Mouse (Mus musculus): Measurements from ENCODE around the gene Fbln2. TPM values are rescaled to one million over a fixed set of nuclear protein-coding genes. Genes with fewer than 3 reads are reported as not detected.

The Fbln2 gene
- total RNA-seq, 2 experiments from 2014 or later, result 4.0 to 6.8 TPM

DNA sequence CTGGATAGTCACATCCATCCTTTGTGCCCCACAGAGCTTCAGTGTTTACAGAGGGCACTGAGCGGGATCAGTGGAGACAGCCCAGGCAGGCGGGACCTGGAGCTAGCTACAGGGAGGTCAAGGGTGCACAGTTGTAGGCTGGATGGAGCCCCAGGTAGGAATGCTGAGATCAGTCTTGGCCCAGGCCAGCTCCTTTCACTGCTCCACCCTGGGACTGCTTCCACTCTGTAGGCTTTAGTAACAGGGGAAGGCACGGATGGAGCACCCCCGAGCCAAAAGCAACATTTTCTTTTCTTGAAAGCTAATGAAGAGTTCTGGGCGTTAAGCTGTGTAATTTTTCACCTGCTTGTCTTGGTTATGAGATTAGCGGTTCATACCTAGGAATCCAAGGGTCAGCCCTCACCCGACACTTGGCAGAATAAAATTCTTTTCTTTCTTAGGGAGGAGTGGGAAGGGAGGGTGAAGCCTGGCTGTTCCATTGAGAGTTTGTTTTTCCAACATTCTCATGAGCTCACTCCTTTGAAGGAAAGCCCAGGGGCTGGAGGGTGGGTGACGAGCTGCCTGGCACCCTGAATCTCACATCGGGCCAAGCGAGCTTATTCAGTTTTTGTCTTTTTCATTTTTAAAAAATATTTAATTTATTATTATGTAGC, 10.6 kb downstream of the Fbln2 start:
- DNase-seq (ENCODE audit: low spot score in 2 of 2), result no peak
- intact Hi-C loops (cut with DNase I), result no loop called here

DNA sequence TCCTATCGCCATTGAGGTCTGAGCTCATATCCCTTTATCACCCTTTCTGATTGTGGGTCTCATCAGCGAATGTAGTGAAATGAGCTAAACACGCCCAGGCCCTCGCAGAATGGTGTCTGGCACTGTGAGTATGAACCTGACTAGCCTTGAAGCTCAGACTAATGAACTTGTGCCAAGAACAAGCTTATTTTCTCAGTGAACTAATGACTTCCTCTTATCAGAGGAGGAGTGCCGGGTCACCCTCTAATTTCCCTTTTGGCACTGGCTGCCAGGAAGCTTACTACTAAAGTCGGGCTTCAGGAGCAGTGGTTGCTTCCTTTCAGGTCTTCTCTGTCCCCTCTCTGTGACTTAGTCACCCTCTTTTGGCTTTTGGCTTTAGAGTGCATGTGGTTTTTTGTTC, 12.7 kb downstream of the Fbln2 start:
- intact Hi-C loops (cut with DNase I), result loop anchor here (5.0 kb wide), 1 partner anchor 38 kb away; no protein-coding TSS in a partner anchor
- DNase-seq (ENCODE audit: low spot score in 2 of 2), result no peak

DNA sequence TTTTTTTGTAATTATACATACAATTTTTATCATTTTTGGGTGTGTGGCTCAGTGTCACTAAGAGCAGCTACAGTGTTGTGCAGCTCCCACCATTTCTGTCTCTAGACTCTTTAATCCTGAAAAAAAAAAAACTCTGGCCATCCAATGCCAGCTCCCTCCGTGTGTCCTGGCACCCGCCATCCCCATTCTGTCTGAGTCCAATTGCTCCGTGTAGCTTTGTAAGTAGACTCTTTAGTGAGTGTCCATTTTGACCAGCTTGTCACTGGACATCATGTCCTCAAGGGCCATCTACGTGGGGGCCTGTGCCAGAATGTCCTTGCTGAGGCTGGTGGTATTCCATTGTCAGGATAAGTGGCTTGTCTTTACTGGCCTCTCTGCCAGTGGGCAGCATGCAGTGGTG, 13.1 kb downstream of the Fbln2 start:
- DNase-seq (ENCODE audit: low spot score in 2 of 2), result no peak
- intact Hi-C loops (cut with DNase I), result loop anchor here (5.0 kb wide), 1 partner anchor 38 kb away; no protein-coding TSS in a partner anchor

- intact Hi-C loops (cut with DNase I), result loop anchor here (5.0 kb wide), 1 partner anchor 39 kb away; no protein-coding TSS in a partner anchor
- DNase-seq (ENCODE audit: low spot score in 2 of 2), result no peak
These were observed 13.8 kb downstream of the Fbln2 start for GRCm38 (mm10) chr6:91226058-91226457.

DNA sequence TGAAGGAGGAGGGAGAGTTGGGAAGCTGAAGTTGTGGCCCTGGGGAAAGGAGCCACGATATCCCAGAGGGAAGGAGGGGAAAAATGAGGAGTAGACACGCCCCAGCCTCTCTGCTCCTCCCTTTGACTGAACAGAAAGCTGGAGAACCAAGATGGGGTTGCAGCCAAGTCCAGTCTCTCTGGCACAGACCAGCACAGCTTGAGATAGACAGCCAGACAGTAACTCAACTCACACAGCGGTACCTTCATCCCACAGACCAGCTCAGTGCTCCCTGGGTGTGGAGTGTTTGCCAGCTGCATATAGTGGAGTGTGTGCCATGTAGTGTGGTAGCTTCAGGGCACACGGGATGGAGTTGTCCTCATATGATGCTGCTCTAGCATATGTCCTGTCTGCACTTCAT, 16.7 kb downstream of the Fbln2 start:
- no peak for DNase-seq (ENCODE audit: low spot score in 2 of 2)
- intact Hi-C loops (cut with DNase I), result loop anchor here (5.0 kb wide), 1 partner anchor 42 kb away; no protein-coding TSS in a partner anchor

DNA sequence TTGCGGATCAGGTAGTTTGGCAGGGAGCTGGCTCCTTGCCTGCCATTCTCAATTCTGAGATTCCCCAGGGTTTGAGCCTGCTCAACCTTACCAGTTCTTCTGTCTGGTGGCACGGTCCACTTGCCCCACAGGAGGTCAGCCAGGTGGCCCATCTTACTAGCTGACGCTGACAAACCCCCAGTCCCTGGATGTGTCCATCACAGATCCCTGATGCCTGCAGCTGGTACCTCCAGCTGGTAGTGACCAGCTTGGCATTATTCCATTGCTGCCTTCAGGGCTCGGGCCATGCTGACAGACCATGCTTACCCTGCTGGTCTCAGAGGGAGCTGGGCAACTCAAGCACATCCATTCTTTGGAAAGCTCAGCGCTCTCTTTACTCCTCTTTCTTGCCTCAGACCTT, 18.7 kb downstream of the Fbln2 start:
- intact Hi-C loops (cut with DNase I), result no loop called here
- DNase-seq (ENCODE audit: low spot score in 2 of 2), result no peak

DNA sequence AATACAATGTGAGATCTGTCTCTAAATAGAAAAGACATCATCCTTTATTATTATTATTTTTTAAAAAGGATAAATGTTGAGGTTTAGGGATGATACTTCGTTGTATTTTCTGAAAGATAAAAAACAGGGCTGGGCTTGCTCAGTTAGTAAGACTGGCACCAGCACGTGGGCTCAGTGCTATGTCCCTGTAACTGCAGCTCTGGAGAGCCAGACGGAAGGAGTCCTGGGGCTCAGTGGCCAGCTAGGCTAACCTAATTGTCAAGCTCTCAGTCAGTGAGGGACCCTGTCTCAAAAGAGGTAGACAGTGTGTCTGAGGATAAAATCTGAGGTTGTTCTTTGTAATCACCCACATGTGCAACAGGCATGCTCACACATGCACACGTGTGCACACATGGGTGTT, 19.3 kb downstream of the Fbln2 start:
- intact Hi-C loops (cut with DNase I), result no loop called here
- DNase-seq (ENCODE audit: low spot score in 2 of 2), result no peak

- intact Hi-C loops (cut with DNase I), result no loop called here
- DNase-seq (ENCODE audit: low spot score in 2 of 2), result no peak
These were observed 20.8 kb downstream of the Fbln2 start for GRCm38 (mm10) chr6:91233011-91233410.

DNA sequence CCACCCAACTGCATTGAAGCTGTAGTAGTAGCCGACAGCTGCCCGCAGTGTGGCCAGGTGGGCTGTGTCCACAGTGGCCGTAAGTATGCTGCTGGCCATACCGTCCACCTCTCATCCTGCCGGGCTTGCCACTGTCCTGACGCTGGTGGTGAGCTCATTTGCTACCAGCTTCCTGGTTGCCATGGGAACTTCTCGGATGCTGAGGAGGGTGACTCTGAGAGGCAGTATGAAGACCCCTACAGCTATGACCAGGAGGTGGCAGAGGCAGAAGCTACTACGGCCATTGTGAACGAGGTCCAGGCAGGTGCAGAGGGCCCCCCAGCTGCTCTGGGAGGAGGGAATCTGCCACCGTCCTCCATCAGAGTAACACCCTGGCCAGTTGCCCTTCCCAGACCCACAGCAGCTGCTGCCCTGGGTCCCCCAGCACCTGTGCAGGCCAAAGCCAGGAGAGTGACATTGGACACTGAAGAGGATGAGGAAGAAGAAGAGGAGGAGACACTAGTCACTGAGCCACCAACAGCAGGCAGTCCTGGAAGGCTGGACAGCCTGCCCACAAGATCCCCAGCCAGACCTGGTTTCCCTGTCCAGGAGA, 21.3 kb downstream of the Fbln2 start:
- DNase-seq (ENCODE audit: low spot score in 2 of 2), result no peak
- intact Hi-C loops (cut with DNase I), result no loop called here

DNA sequence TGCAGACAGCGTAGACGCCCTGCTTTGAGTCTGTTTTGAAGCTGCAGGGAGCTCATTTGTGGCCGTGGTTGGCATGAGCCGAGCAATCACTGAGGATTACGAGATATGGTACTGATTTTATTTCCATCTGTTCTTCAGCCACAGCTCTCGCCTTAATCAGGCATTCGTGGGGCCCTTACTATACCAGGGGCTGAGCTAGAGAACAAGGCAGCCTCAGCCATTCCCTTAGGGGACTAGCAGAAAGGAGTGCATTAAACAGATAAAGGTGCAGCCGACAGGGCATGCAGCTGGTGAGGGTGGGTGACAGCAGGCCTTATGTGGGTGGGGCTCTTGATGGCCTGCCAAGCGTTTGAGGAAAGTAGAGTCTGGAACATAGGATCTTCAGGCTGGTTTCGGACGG, 23.8 kb downstream of the Fbln2 start:
- no peak for DNase-seq (ENCODE audit: low spot score in 2 of 2)
- intact Hi-C loops (cut with DNase I), result no loop called here

DNA sequence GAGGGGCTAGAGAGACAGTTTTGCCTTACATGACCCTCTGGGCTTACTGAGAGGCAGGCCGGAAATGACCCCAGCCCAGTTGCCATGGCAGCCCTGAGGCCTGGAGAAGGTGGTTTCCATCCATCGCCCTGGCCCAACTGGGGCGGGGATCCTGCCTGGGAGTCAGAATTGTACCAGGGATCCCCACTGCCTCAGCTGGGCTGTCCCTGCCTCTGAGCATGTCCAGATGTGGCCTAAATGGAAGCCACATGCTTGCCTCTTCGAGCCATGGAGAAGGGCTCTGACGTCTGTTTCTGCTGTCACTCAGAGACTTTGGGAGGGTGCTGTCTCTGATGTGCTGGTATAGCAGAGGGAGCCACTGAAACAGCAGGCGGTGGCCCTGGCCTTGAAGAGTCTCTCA, 24.2 kb downstream of the Fbln2 start:
- DNase-seq (ENCODE audit: low spot score in 2 of 2), result no peak
- intact Hi-C loops (cut with DNase I), result no loop called here

GRCm38 (mm10) chr6:91237273-91237672, 25.0 kb downstream of the Fbln2 start:
- intact Hi-C loops (cut with DNase I), result no loop called here
- DNase-seq (ENCODE audit: low spot score in 2 of 2), result no peak

- DNase-seq (ENCODE audit: low spot score in 2 of 2), result no peak
- intact Hi-C loops (cut with DNase I), result no loop called here
These were observed 28.3 kb downstream of the Fbln2 start for GRCm38 (mm10) chr6:91240537-91240936.

DNA sequence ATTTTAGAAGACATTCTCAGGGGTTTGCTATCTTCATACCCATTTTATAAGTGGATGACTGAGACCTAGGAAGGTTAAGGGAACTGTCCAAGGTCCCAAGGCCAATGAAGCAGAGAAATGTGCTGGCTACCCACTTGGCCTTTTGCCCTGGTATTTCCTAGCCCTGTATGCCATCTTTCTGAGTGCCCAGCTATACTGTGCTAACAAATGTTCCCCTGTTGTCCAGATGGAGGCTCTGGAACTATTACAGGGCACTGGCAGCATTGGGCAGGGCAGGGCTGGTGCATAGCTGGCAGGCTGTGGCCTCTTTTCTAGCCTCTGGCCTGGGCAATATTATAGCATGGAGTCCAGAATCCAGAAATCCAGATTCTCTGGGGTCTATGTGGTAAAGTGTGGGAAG, 28.7 kb downstream of the Fbln2 start:
- DNase-seq (ENCODE audit: low spot score in 2 of 2), result no peak
- intact Hi-C loops (cut with DNase I), result no loop called here

DNA sequence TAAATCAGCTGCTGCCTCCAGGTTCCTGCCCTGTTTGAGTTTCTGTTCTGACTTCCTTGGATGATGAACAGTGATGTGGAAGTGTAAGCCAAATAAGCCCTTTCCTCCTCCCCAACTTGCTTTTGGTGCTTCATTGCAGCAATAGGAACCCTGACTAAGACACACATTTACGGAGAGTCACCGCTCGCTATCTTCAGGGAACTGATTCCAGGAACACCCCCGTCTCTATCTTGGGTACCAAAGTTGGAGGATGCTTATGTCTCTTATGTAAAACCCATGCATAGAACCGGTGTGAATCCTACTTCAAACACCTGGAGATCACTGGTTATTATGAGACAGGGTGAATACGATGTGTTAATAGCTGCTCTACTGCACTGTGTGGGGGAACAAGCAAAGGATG, 31.1 kb downstream of the Fbln2 start:
- intact Hi-C loops (cut with DNase I), result no loop called here
- DNase-seq (ENCODE audit: low spot score in 2 of 2), result peak; percentile 41 to 58

GRCm38 (mm10) chr6:91244331-91244730, 32.1 kb downstream of the Fbln2 start:
- DNase-seq (ENCODE audit: low spot score in 2 of 2), result peak; percentile 56 to 61

GRCm38 (mm10) chr6:91245331-91245730, 33.1 kb downstream of the Fbln2 start:
- DNase-seq (ENCODE audit: low spot score in 2 of 2), result no peak
- intact Hi-C loops (cut with DNase I), result no loop called here

More at GRCm38 (mm10) chr6:91244331-91244730, 32.1 kb downstream of the Fbln2 start:
- intact Hi-C loops (cut with DNase I), result no loop called here

DNA sequence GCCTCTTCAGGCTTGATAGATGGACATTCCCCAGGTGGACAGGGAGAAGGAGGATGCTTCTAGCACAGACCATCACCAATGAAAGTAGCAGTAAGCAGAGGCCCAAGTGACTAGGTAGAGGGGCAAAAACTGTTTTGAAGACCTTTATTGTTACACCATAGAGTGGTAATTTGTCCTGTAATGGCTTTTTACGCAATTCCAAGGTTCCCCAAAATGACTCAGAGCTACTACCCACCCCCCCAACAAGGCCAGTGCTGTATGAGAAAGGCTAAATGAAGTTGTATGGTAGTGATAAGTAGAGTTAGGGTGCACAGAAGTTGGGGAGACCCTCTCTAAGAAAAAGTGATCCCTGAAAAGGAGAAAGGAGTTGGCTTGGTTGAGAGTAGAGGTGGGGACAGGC, 35.1 kb downstream of the Fbln2 start:
- intact Hi-C loops (cut with DNase I), result no loop called here
- no peak for DNase-seq (ENCODE audit: low spot score in 2 of 2)

DNA sequence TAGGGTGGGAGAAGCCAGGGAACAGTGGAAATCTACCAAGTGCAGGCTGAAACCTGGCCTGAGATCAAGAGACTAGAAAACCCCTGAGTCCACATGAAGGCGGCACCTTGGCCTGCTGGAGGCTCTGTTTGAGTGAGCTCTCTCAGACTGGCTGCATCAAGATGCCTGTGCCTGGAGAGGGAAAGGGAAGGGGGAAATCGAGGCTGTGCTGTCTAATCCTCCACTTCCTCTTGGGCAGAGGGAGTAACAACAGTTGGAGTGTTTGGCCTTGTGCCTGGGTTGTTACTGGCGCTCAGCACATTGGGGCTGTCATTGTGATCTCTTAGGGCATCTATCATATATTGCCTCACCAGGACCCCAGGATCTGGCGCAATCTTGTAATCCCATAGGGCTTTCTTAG, 36.4 kb downstream of the Fbln2 start:
- intact Hi-C loops (cut with DNase I), result no loop called here

GRCm38 (mm10) chr6:91249797-91250196, 37.5 kb downstream of the Fbln2 start:
- intact Hi-C loops (cut with DNase I), result no loop called here

More for the DNA sequence above, 36.4 kb downstream of the Fbln2 start:
- no peak for DNase-seq (ENCODE audit: low spot score in 2 of 2)

DNA sequence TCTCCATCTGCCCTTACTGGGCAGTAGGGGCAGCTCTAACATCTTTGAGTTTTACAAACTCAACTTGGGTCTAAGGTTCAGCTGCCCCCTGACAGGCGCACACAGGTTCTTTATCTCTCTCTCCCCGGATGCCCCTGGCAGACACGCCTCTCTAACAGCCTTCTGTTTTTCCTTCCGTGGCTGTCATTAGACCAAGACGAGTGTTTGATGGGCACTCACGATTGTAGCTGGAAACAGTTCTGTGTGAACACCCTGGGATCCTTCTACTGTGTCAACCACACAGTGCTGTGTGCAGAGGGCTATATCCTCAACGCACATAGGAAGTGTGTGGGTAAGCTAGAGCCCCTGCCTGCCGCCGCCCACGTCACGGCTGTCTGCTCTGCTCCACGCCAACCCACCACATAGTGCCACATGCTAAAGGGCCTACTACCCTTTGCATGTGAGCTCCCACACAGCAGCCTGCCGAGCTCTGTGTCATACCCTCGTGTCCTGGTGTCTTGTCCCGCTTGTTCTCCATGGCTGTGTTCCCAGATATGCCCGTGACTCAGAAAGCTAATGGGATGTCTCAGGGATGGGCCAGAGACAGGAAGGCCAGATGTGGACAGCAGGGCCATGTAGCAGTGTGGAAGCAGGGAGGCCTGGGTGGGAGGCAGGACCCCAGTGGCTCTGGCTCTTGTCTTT, 47.3 kb downstream of the Fbln2 start:
- DNase-seq (ENCODE audit: low spot score in 2 of 2), result peak; percentile 68
- intact Hi-C loops (cut with DNase I), result no loop called here

More at GRCm38 (mm10) chr6:91249797-91250196, 37.5 kb downstream of the Fbln2 start:
- DNase-seq (ENCODE audit: low spot score in 2 of 2), result no peak
